Mouse (Mus musculus) brain, embryonic 14.5 days (tissue): ENCODE results near the gene Fggy.

Experiments
- CTCF ChIP-seq: fragments of 200-500 bp; IDR thresholded peaks from 2 replicates; pipeline ENCODE4 v1.5.1; 2012; ENCODE audit warnings: inconsistent platforms, mild to moderate bottlenecking, moderate library complexity, borderline replicate concordance; ENCODE audit not compliant: insufficient read depth, insufficient read length; ENCODE audit errors: extremely low read depth
- POLR2A ChIP-seq: fragments of 200-500 bp; IDR thresholded peaks from 2 replicates; pipeline ENCODE4 v1.6.1; 2012; ENCODE audit warnings: mild to moderate bottlenecking, inconsistent platforms, borderline replicate concordance; ENCODE audit not compliant: poor library complexity, insufficient read depth, insufficient read length, severe bottlenecking; ENCODE audit errors: extremely low read depth

DNA sequence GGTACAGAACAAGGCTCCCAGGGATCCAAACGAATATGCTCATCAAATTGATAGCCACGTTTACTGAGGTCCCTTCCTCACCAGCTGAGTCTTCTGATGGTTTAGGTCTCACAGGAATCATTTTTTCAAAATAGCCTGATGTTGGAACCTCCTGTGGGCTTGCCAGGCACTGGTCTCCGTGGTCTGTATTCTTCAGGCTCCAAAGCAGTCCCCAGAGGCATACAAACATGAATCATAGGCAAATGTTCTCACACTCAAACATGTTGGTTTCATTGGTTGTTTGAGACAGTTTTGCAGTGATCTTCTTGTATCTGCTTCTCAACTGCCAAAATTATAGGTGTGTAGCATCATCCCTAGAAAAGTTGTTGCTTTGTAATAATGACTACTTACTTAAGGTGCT, 156.0 kb downstream of the Fggy start:
- TF ChIP-seq POLR2A, result no peak
- TF ChIP-seq CTCF, result no peak
